19 mouse cellular contexts compared by ENCODE assay signal in the genomic region with DNA sequence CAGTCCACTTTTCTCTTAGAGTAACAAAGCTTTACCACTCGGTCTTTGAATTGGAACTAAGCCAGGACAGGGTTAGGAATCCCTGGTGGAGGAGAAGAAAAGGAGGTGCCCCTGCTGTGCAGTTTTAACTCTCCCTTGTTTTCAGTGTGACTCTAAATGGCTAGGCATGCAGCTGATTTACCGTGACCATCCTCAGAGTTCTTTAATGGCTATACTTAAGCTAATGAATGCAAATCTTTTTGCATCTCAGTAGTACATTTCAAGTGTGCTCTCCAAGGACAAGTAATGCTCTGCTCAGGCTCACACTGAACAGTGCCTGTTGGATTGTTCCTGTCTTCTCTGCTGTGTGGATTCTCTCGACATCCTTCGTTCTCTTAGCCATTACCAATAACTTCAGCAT. TPM values are rescaled to one million over a fixed set of nuclear protein-coding genes. Genes with fewer than 3 reads are reported as not detected.
DNase-seq lines count a peak whose midpoint lies in the region; ATAC-seq and TF ChIP-seq lines count a peak whose summit lies in the region.
"Had no signal": no experiment of that assay in that cellular context is flagged by ENCODE, and none has a peak within 500 bp of the region (broad histone marks: within the 10 kb centered on the region; RNA-seq: fewer than 3 reads in every experiment).

No protein-coding gene starts in this region.

- no peak for TF ChIP-seq CTCF in midbrain, postnatal 0 days (IDR thresholded peaks at IDR 0.05)

- peak; percentile 90 for ATAC-seq in hindbrain, embryonic 16.5 days
- ATAC-seq in midbrain, postnatal 0 days (ENCODE audit: low FRiP score), result no peak
- no peak for ATAC-seq in megakaryocyte, adult 5-6 weeks (ENCODE audit: poor library complexity, severe bottlenecking)
- ATAC-seq: inflammation-experienced regulatory T-cells, adult 6 months had no signal

- no peaks in the 10 kb centered on the region for H3K27me3 ChIP-seq in hindbrain, embryonic 16.5 days (replicated peaks; ENCODE audit: control insufficient read depth, insufficient read depth, low read length)
- H3K27me3 ChIP-seq in midbrain, postnatal 0 days (ENCODE audit: insufficient read depth, low read length), result no peaks in the 10 kb centered on the region
- H3K27me3 ChIP-seq: embryonic facial prominence, embryonic 15.5 days; limb, embryonic 15.5 days had no signal

- no peak overlapping the region for H3K4me3 ChIP-seq in hindbrain, embryonic 16.5 days (ENCODE audit: low read length)
- no peak overlapping the region for H3K4me3 ChIP-seq in midbrain, postnatal 0 days (ENCODE audit: low read depth, low read length)
- H3K4me3 ChIP-seq: embryonic facial prominence, embryonic 15.5 days; limb, embryonic 15.5 days had no signal

- DNase-seq in R1 (ENCODE audit: low read depth, low spot score), result peak; percentile 94
- DNase-seq in embryo, embryonic 10 days (ENCODE audit: low spot score), result peak; percentile 7
- peak; percentile 37 for DNase-seq in midbrain, postnatal 0 days (ENCODE audit: low spot score)
- DNase-seq in lung, postnatal 10 days, result no peak
- DNase-seq in layer of hippocampus, postnatal 10 days (ENCODE audit: low spot score in 2 of 2), result no peak
- DNase-seq: cerebellum, postnatal 14 days; lung, adult 18-20 months had no signal

- no peak overlapping the region for H3K4me2 ChIP-seq in hindbrain, embryonic 16.5 days (ENCODE audit: low read length)
- H3K4me2 ChIP-seq in midbrain, postnatal 0 days (ENCODE audit: low read depth, low read length, poor library complexity, severe bottlenecking), result no peak overlapping the region
- H3K4me2 ChIP-seq: embryonic facial prominence, embryonic 15.5 days; limb, embryonic 15.5 days had no signal

- no peaks in the 10 kb centered on the region for H3K36me3 ChIP-seq in hindbrain, embryonic 16.5 days (ENCODE audit: control insufficient read depth, insufficient read depth, low read length)
- H3K36me3 ChIP-seq in midbrain, postnatal 0 days (ENCODE audit: insufficient read depth, low read length), result no peaks in the 10 kb centered on the region

- H3K4me1 ChIP-seq in hindbrain, embryonic 16.5 days (ENCODE audit: control insufficient read depth, insufficient read depth, low read depth, low read length), result no peaks in the 10 kb centered on the region; the same call in none of the 2 replicates
- H3K4me1 ChIP-seq in midbrain, postnatal 0 days (ENCODE audit: insufficient read depth, low read length), result no peaks in the 10 kb centered on the region
- H3K4me1 ChIP-seq: embryonic facial prominence, embryonic 15.5 days; limb, embryonic 15.5 days had no signal

- no peak overlapping the region for H3K9ac ChIP-seq in hindbrain, embryonic 16.5 days (ENCODE audit: low read depth, low read length)
- H3K9ac ChIP-seq in midbrain, postnatal 0 days (replicated peaks; ENCODE audit: low read length, poor library complexity, severe bottlenecking), result no peak overlapping the region
- H3K9ac ChIP-seq: embryonic facial prominence, embryonic 15.5 days; limb, embryonic 15.5 days had no signal

- no peaks in the 10 kb centered on the region for H3K9me3 ChIP-seq in hindbrain, embryonic 16.5 days (ENCODE audit: control insufficient read depth, low read length)
- H3K9me3 ChIP-seq in midbrain, postnatal 0 days (ENCODE audit: low read length), result no peaks in the 10 kb centered on the region
- H3K9me3 ChIP-seq: embryonic facial prominence, embryonic 15.5 days; limb, embryonic 15.5 days had no signal

- WGBS in hindbrain, embryonic 16.5 days, result 14% methylated on average over 4 of the region's 4 CpGs
- 9% methylated on average over 4 of the region's 4 CpGs for WGBS in midbrain, postnatal 0 days

- H3K27ac ChIP-seq in hindbrain, embryonic 16.5 days (ENCODE audit: low read depth, low read length), result no peak overlapping the region
- no peak overlapping the region for H3K27ac ChIP-seq in midbrain, postnatal 0 days (ENCODE audit: low read depth, low read length)
- H3K27ac ChIP-seq: embryonic facial prominence, embryonic 15.5 days; limb, embryonic 15.5 days; macrophage had no signal

RNA-seq across cellular contexts. Expression of a gene that starts 19.2 kb away (rescaled TPM):
- polyA plus RNA-seq in hindbrain, embryonic 16.5 days (2015; fragmentation: Nextera tagmentation; extraction: Ambion mirVana), result not detected in 2 replicates
- not detected in 2 replicates for total RNA-seq in midbrain, postnatal 0 days (2014; rRNA removed)
- polyA plus RNA-seq in midbrain, postnatal 0 days (2015; fragmentation: Nextera tagmentation; extraction: Ambion mirVana), result not detected in 2 replicates
- total RNA-seq in megakaryocyte, adult 5-6 weeks (2015), result not detected in 2 replicates
- total RNA-seq in megakaryocyte, adult 5-6 weeks (2017), result not detected in 2 replicates
- not detected for total RNA-seq in layer of hippocampus, postnatal 10 days (2021)
- total RNA-seq: adrenal gland, adult 18-20 months; layer of hippocampus, adult 8-10 months had no signal
- polyA plus RNA-seq: embryonic facial prominence, embryonic 15.5 days; heart, embryonic 16.5 days; inflammation-experienced regulatory T-cells, adult 6 months; kidney, embryonic 16.5 days; limb, embryonic 15.5 days; macrophage; small intestine, adult 2 months; stomach, embryonic 16.5 days had no signal

Comparison
In these comparisons a context has a peak if more than half of its experiments do, and no peak if none do; other contexts are left out.
1. DNase-seq: peak in R1 (single experiment), embryo, embryonic 10 days (single experiment) and midbrain, postnatal 0 days (single experiment); none in lung, postnatal 10 days (single experiment) and layer of hippocampus, postnatal 10 days (0 of 2).